In the genomic region with DNA sequence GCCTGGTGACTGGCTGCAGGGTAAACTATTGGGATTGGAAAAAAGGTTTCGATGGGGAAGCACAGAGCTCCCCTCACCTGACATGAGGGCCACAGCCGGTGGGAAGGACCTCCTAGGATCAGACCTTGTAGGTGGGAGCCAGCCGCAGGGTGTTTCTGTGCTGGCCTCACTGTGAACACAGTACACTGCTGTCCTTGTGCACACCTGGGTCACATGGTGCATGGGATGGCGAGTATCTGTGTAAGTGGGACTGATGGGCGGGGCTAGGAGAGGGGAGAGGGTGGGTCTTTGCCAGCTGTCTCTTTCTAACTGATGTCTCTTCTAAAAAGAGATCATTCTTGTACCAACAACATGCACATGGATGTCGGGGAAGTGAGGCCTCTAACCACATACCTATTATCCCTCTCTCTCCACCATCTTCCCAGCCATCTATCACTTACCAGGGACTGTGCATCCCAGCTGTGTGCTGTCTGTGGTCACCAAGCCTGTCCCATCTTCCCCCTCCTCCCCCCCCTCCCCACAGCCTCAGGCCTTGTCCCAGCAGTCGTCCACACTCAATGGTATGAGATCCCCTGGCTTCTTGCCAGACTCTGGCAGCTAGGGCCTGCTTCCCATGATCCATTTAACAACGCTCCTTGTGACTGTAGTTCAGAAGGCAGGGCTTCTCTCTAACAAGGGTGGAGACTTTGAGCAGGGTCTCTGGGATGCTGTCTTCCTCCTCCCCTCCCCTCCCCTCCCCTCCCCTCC, we compare ENCODE assay signal across 8 mouse cellular contexts.
DNase-seq lines count a peak whose midpoint lies in the region; ATAC-seq and TF ChIP-seq lines count a peak whose summit lies in the region.

No protein-coding gene starts in this region.

- no peak overlapping the region for H3K4me3 ChIP-seq in cortical plate, adult 2 months (ENCODE audit: insufficient read depth, low read length)
- H3K4me3 ChIP-seq in hindbrain, embryonic 10.5 days = no peak overlapping the region
- H3K4me3 ChIP-seq in midbrain, embryonic 14.5 days (replicated peaks; ENCODE audit: low read depth, low read length) = no peak overlapping the region

- no peaks in the 10 kb centered on the region for H3K36me3 ChIP-seq in hindbrain, embryonic 10.5 days
- no peaks in the 10 kb centered on the region for H3K36me3 ChIP-seq in midbrain, embryonic 14.5 days (ENCODE audit: control insufficient read depth, insufficient read depth, low read length)

- TF ChIP-seq CTCF in cortical plate, adult 2 months (IDR thresholded peaks at IDR 0.05; ENCODE audit: extremely low read depth, insufficient read depth, low read length) = no peak

- TF ChIP-seq POLR2A in cortical plate, adult 2 months (IDR thresholded peaks at IDR 0.05; ENCODE audit: extremely low read depth, insufficient read depth, low read length) = no peak

- H3K4me2 ChIP-seq in midbrain, embryonic 14.5 days (ENCODE audit: low read length) = no peak overlapping the region

- 0 out of 2 replicates have a peak overlapping the region, but pooled peaks have one; percentile 9 for H3K9ac ChIP-seq in midbrain, embryonic 14.5 days (replicated peaks; ENCODE audit: low read length)

- peak; percentile 79 for DNase-seq in kidney, postnatal 10 days
- no peak for DNase-seq in kidney, adult 8-10 months
- no peak for DNase-seq in hindbrain, embryonic 10.5 days (ENCODE audit: low spot score)
- peak; percentile 87 for DNase-seq in midbrain, embryonic 14.5 days
- no peak for DNase-seq in ovary, postnatal 36 days (ENCODE audit: low spot score)
- no peak for DNase-seq in T-cell, adult 2 months (ENCODE audit: low spot score)
- no peak for DNase-seq in left cerebral cortex, adult 8-10 months (ENCODE audit: low spot score in 2 of 2)

- H3K4me1 ChIP-seq in cortical plate, adult 2 months (ENCODE audit: control insufficient read depth, insufficient read depth, low read length) = peaks cover 36% of the 10 kb centered on the region
- peaks cover 52% of the 10 kb centered on the region for H3K4me1 ChIP-seq in hindbrain, embryonic 10.5 days (replicated peaks)
- peaks cover 43% of the 10 kb centered on the region for H3K4me1 ChIP-seq in midbrain, embryonic 14.5 days (ENCODE audit: control insufficient read depth, insufficient read depth, low read length)

- 72% methylated on average over 8 of the region's 8 CpGs for WGBS in hindbrain, embryonic 10.5 days
- 54% methylated on average over 8 of the region's 8 CpGs for WGBS in midbrain, embryonic 14.5 days

- no peak for ATAC-seq in midbrain, embryonic 14.5 days (ENCODE audit: low FRiP score, low TSS enrichment)

- H3K9me3 ChIP-seq in hindbrain, embryonic 10.5 days = no peaks in the 10 kb centered on the region
- H3K9me3 ChIP-seq in midbrain, embryonic 14.5 days (ENCODE audit: control insufficient read depth, low read length) = no peaks in the 10 kb centered on the region

- peak overlapping the region; percentile 97 for H3K27ac ChIP-seq in cortical plate, adult 2 months (ENCODE audit: insufficient read depth, low read length)
- H3K27ac ChIP-seq in hindbrain, embryonic 10.5 days = peak overlapping the region; percentile 85
- peak overlapping the region; percentile 96 for H3K27ac ChIP-seq in midbrain, embryonic 14.5 days (replicated peaks; ENCODE audit: low read depth, low read length)

- no peaks in the 10 kb centered on the region for H3K27me3 ChIP-seq in hindbrain, embryonic 10.5 days (ENCODE audit: insufficient read depth, poor library complexity, severe bottlenecking)
- H3K27me3 ChIP-seq in midbrain, embryonic 14.5 days (ENCODE audit: control insufficient read depth, insufficient read depth, low read length) = no peaks in the 10 kb centered on the region

Comparison
In these comparisons a context has a peak if more than half of its experiments do, and no peak if none do; other contexts are left out.
1. DNase-seq: peak in kidney, postnatal 10 days (single experiment) and midbrain, embryonic 14.5 days (single experiment); none in kidney, adult 8-10 months (0 of 2), hindbrain, embryonic 10.5 days (single experiment), ovary, postnatal 36 days (single experiment), T-cell, adult 2 months (single experiment) and left cerebral cortex, adult 8-10 months (0 of 2).
2. Peak in every context shown above with its lines, with median percentiles within 50 percentile points of each other: H3K27ac ChIP-seq.